Mouse (Mus musculus): ENCODE data around the gene Mrps36.
"Not testable (repeated sequence)": the region's sequence is repeated elsewhere in the genome, so short reads cannot be mapped to it uniquely, and the experiment has no call there.

Mrps36 gene

GRCm38 (mm10) chr13:100732756-100733155 is 11.7 kb downstream of the Mrps36 start:
- no peak for DNase-seq (ENCODE audit: low spot score)

- not testable (repeated sequence) for DNase-seq (ENCODE audit: low spot score)
These were observed 12.9 kb downstream of the Mrps36 start for GRCm38 (mm10) chr13:100731462-100732046.

- DNase-seq (ENCODE audit: low spot score), result peak; percentile 89
These were observed 13.6 kb downstream of the Mrps36 start, which contains the start of gene Cdk7 for GRCm38 (mm10) chr13:100730861-100731176. Gene Cdk7 (minus strand): TSS chr13:100730939.

- DNase-seq (ENCODE audit: low spot score), result no peak
These were observed 14.2 kb downstream of the Mrps36 start for GRCm38 (mm10) chr13:100730153-100730860.

GRCm38 (mm10) chr13:100728530-100728929 is 15.9 kb downstream of the Mrps36 start:
- DNase-seq (ENCODE audit: low spot score), result not testable (repeated sequence)

- no peak for DNase-seq (ENCODE audit: low spot score)
These were observed 16.4 kb downstream of the Mrps36 start for GRCm38 (mm10) chr13:100728086-100728485.

- DNase-seq (ENCODE audit: low spot score), result no peak
These were observed 19.3 kb downstream of the Mrps36 start for GRCm38 (mm10) chr13:100725194-100725593.

GRCm38 (mm10) chr13:100724051-100724754 is 20.3 kb downstream of the Mrps36 start:
- DNase-seq (ENCODE audit: low spot score), result peak; percentile 31

- DNase-seq (ENCODE audit: low spot score), result no peak
These were observed 22.8 kb downstream of the Mrps36 start for GRCm38 (mm10) chr13:100721656-100722055.

GRCm38 (mm10) chr13:100715467-100715866 is 29.0 kb downstream of the Mrps36 start:
- no peak for DNase-seq (ENCODE audit: low spot score)

- no peak for DNase-seq (ENCODE audit: low spot score)
These were observed 38.3 kb downstream of the Mrps36 start for GRCm38 (mm10) chr13:100706206-100706605.

- DNase-seq (ENCODE audit: low spot score), result no peak
These were observed 41.0 kb downstream of the Mrps36 start for GRCm38 (mm10) chr13:100703468-100703867.

GRCm38 (mm10) chr13:100698866-100699265 is 45.6 kb downstream of the Mrps36 start:
- no peak for DNase-seq (ENCODE audit: low spot score)

GRCm38 (mm10) chr13:100697541-100697940 is 46.9 kb downstream of the Mrps36 start:
- no peak for DNase-seq (ENCODE audit: low spot score)

- DNase-seq (ENCODE audit: low spot score), result no peak
These were observed 56.9 kb downstream of the Mrps36 start for GRCm38 (mm10) chr13:100687513-100687912.

Measured in ovary, adult 18-20 months (tissue).